Mouse (Mus musculus): ENCODE results near the gene Gm10295. TPM values are rescaled to one million over a fixed set of nuclear protein-coding genes. Genes with fewer than 3 reads are reported as not detected.
A peak's percentile ranks its signal among the peaks of the same experiment; 100 is the strongest.

Gene Gm10295
- total and polyA plus RNA-seq, 2 experiments = not detected

DNA sequence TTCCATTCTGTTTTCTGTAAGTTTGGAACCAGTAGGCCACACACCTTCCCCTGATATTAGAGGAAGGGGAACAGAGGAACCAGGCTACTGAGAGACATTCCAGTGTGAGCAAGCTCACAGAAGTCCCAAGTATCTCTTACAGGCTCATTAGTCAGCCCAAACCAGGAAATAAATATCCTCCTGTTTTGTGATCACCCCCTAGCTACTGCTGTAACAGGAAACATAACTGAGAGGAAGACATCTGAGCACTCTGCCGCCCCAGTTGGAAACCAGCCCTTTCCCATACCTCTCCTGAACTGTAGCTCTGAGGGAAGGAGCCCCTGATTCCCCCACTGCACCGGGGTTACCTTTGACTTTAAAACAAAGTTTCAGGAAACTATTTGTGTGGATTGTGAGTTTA, 19.5 kb upstream of the Gm10295 start:
- Histone ChIP-seq H3K36me3 (ENCODE audit: control insufficient read depth, insufficient read depth, low read length) (no peaks in the 10 kb centered on the region), H3K27me3 (ENCODE audit: control insufficient read depth, insufficient read depth, low read length) (no peaks in the 10 kb centered on the region), H3K27ac (replicated peaks; ENCODE audit: insufficient read depth, low read depth, low read length) (peak overlapping the region; percentile 68), H3K4me1 (ENCODE audit: control insufficient read depth, insufficient read depth, low read length) (no peaks in the 10 kb centered on the region; the same call in 1 of the 2 replicates), H3K79me2 (ENCODE audit: control insufficient read depth, insufficient read depth, low read length) (no peaks in the 10 kb centered on the region), H3K9ac (ENCODE audit: low read depth, low read length) (no peak overlapping the region), H3K4me3 (ENCODE audit: insufficient read depth, low read depth, low read length) (no peak overlapping the region)
- DNase-seq (ENCODE audit: extremely low read depth, low read depth, low spot score) = no peak
- WGBS = 64% methylated on average over 2 of the region's 2 CpGs
- no peak for TF ChIP-seq POLR2A (IDR thresholded peaks at IDR 0.05; ENCODE audit: extremely low read depth, insufficient read depth, low read length)
- no peak for TF ChIP-seq CTCF (IDR thresholded peaks at IDR 0.05; ENCODE audit: low read depth, low read length)

- WGBS = 83% methylated on average over 3 of the region's 3 CpGs
- Histone ChIP-seq H3K9ac (ENCODE audit: low read depth, low read length) (no peak overlapping the region), H3K27me3 (ENCODE audit: control insufficient read depth, insufficient read depth, low read length) (no peaks in the 10 kb centered on the region), H3K36me3 (ENCODE audit: control insufficient read depth, insufficient read depth, low read length) (no peaks in the 10 kb centered on the region), H3K27ac (replicated peaks; ENCODE audit: insufficient read depth, low read depth, low read length) (no peak overlapping the region), H3K79me2 (ENCODE audit: control insufficient read depth, insufficient read depth, low read length) (no peaks in the 10 kb centered on the region), H3K4me1 (ENCODE audit: control insufficient read depth, insufficient read depth, low read length) (no peaks in the 10 kb centered on the region; the same call in 1 of the 2 replicates), H3K4me3 (ENCODE audit: insufficient read depth, low read depth, low read length) (no peak overlapping the region)
- TF ChIP-seq CTCF (IDR thresholded peaks at IDR 0.05; ENCODE audit: low read depth, low read length) (no peak), POLR2A (IDR thresholded peaks at IDR 0.05; ENCODE audit: extremely low read depth, insufficient read depth, low read length) (no peak)
- peak; percentile 11 for DNase-seq (ENCODE audit: extremely low read depth, low read depth, low spot score)
These were observed 18.8 kb upstream of the Gm10295 start for GRCm38 (mm10) chr7:71370128-71370527.

DNA sequence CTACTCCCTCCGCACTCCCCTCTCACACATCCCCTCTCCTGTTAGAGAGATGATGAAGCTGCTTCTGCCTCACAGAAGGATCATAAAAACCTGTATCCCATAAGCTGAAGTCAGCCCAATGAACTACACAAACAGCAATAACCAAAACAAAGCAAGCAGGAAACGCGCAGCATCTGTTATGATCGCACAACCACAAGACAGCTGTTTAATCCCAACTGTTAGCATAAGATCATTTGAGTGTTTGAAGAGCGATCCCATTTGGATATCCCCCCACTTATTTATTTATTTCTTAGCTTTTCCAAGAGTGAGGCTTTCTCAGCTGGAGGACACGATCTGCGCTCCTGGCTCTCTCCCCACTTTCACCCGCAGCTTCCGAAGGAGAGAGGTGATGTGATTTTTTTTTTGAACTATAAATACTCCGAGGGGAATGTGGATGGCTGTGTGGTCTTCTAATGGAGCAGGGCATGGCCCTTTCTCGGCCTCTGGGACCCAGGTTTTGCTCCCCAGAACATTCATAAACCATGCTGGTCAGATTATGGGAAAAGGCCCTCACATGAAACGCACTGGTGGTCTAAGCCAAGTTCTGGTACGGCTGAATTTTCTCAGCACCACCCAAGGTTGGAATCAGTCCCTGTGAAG, 17.4 kb upstream of the Gm10295 start:
- H3K27me3 ChIP-seq (ENCODE audit: control insufficient read depth, insufficient read depth, low read length) = no peaks in the 10 kb centered on the region
- H3K4me3 ChIP-seq (ENCODE audit: insufficient read depth, low read depth, low read length) = no peak overlapping the region
- no peak overlapping the region for H3K9ac ChIP-seq (ENCODE audit: low read depth, low read length)
- WGBS = 86% methylated on average over 13 of the region's 13 CpGs
- H3K27ac ChIP-seq (replicated peaks; ENCODE audit: insufficient read depth, low read depth, low read length) = no peak overlapping the region
- TF ChIP-seq POLR2A (IDR thresholded peaks at IDR 0.05; ENCODE audit: extremely low read depth, insufficient read depth, low read length) = no peak
- no peak for TF ChIP-seq CTCF (IDR thresholded peaks at IDR 0.05; ENCODE audit: low read depth, low read length)
- H3K4me1 ChIP-seq (ENCODE audit: control insufficient read depth, insufficient read depth, low read length) = no peaks in the 10 kb centered on the region; the same call in 1 of the 2 replicates
- no peaks in the 10 kb centered on the region for H3K36me3 ChIP-seq (ENCODE audit: control insufficient read depth, insufficient read depth, low read length)
- no peaks in the 10 kb centered on the region for H3K79me2 ChIP-seq (ENCODE audit: control insufficient read depth, insufficient read depth, low read length)
- DNase-seq (ENCODE audit: extremely low read depth, low read depth, low spot score) = no peak

DNA sequence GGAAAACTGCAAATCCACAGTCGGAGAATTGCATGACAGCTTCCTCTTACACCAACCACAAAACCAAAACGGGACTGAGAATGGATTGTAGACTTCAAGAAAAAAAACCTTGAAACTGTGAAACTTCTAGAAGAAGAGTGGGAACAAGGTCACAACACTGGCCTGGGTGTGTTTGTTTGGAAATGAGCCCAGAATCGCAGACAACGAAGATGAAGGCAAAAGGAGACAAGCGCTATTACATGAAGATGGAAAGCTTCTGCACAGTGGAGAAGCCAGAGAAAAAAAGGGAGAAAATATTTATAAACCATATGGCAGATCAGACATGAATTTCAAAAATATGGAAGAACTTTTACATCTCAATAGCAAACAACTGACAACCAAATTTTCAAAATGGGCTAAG, 4.3 kb upstream of the Gm10295 start:
- DNase-seq (ENCODE audit: extremely low read depth, low read depth, low spot score) = no peak
- WGBS = 77% methylated on average over 5 of the region's 5 CpGs
- TF ChIP-seq POLR2A (IDR thresholded peaks at IDR 0.05; ENCODE audit: extremely low read depth, insufficient read depth, low read length) (no peak), CTCF (IDR thresholded peaks at IDR 0.05; ENCODE audit: low read depth, low read length) (no peak)
- Histone ChIP-seq H3K36me3 (ENCODE audit: control insufficient read depth, insufficient read depth, low read length) (no peaks in the 10 kb centered on the region), H3K27me3 (ENCODE audit: control insufficient read depth, insufficient read depth, low read length) (no peaks in the 10 kb centered on the region), H3K4me3 (ENCODE audit: insufficient read depth, low read depth, low read length) (no peak overlapping the region), H3K4me1 (ENCODE audit: control insufficient read depth, insufficient read depth, low read length) (no peaks in the 10 kb centered on the region), H3K79me2 (ENCODE audit: control insufficient read depth, insufficient read depth, low read length) (no peaks in the 10 kb centered on the region), H3K27ac (replicated peaks; ENCODE audit: insufficient read depth, low read depth, low read length) (no peak overlapping the region), H3K9ac (ENCODE audit: low read depth, low read length) (no peak overlapping the region)

DNA sequence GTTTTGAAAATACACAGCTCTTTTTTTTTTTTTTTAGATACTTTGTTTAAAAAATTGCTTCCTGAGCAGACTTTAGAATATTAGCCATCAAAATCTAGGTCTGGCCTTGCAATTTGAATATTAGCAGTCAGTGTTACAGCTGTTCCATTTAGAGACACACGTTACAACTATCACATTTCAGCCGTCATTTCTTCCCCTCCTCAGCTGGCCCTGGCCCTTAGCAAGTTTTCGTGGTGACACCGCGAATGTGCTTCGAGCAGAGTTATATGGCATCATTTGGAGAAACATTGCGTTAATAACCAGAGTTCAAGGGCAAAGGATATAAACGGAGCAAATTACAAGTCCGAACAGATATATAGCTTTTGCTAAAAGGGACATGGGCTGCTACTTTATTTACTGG, 2.4 kb downstream of the Gm10295 start:
- no peak for DNase-seq (ENCODE audit: extremely low read depth, low read depth, low spot score)
- Histone ChIP-seq H3K36me3 (ENCODE audit: control insufficient read depth, insufficient read depth, low read length) (no peaks in the 10 kb centered on the region), H3K27me3 (ENCODE audit: control insufficient read depth, insufficient read depth, low read length) (no peaks in the 10 kb centered on the region), H3K79me2 (ENCODE audit: control insufficient read depth, insufficient read depth, low read length) (no peaks in the 10 kb centered on the region), H3K4me1 (ENCODE audit: control insufficient read depth, insufficient read depth, low read length) (no peaks in the 10 kb centered on the region), H3K27ac (replicated peaks; ENCODE audit: insufficient read depth, low read depth, low read length) (no peak overlapping the region), H3K4me3 (ENCODE audit: insufficient read depth, low read depth, low read length) (no peak overlapping the region), H3K9ac (ENCODE audit: low read depth, low read length) (no peak overlapping the region)
- TF ChIP-seq CTCF (IDR thresholded peaks at IDR 0.05; ENCODE audit: low read depth, low read length) = no peak
- TF ChIP-seq POLR2A (IDR thresholded peaks at IDR 0.05; ENCODE audit: extremely low read depth, insufficient read depth, low read length) = no peak
- WGBS = 93% methylated on average over 9 of the region's 9 CpGs

DNA sequence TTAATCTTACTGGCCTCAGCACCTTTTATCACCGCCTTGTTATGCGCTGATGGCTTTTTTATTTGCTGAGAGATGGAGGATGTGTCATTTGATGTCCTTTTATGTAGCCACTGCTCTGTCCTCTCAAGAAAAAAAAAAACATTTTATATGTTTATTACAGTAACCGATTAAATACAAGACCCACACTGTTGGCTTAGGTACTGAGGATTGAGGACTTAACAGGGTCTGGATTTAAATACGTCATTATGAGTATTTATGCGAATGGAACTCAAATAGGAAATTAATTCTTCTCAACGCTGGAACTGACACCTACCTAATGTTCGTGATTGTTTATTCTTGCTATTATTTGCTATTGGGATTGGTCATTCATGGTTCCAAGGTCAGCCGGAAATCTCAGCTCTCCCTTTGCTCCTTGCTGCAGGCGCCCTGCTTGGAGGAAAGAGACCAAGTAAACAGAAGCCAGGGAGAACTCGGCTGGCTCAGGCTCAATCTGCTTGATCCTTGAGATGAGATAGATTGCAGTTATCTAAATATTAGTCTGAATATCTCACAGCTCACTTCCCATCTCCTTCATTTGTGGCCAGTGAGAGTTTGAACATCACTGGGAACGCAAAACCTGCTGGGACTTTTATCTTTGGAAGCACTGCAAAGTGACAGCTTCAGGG, 26.2 kb downstream of the Gm10295 start:
- Histone ChIP-seq H3K4me1 (ENCODE audit: control insufficient read depth, insufficient read depth, low read length) (no peaks in the 10 kb centered on the region), H3K4me3 (ENCODE audit: insufficient read depth, low read depth, low read length) (no peak overlapping the region), H3K36me3 (ENCODE audit: control insufficient read depth, insufficient read depth, low read length) (no peaks in the 10 kb centered on the region), H3K79me2 (ENCODE audit: control insufficient read depth, insufficient read depth, low read length) (no peaks in the 10 kb centered on the region), H3K27ac (replicated peaks; ENCODE audit: insufficient read depth, low read depth, low read length) (no peak overlapping the region), H3K27me3 (ENCODE audit: control insufficient read depth, insufficient read depth, low read length) (no peaks in the 10 kb centered on the region), H3K9ac (ENCODE audit: low read depth, low read length) (no peak overlapping the region)
- 59% methylated on average over 11 of the region's 11 CpGs for WGBS
- no peak for TF ChIP-seq POLR2A (IDR thresholded peaks at IDR 0.05; ENCODE audit: extremely low read depth, insufficient read depth, low read length)
- no peak for DNase-seq (ENCODE audit: extremely low read depth, low read depth, low spot score)

All from liver, adult 2 months (tissue).